Mouse (Mus musculus) hindbrain, embryonic 15.5 days (tissue): ENCODE measurements around the gene Smad3. TPM values are rescaled to one million over a fixed set of nuclear protein-coding genes. Genes with fewer than 3 reads are reported as not detected.

Experiments used
- ATAC-seq: fragments of 200-750 bp; cut with Nextera tagmentation; 2 replicates; pipeline ENCODE4 v1.8.0; 2017; ENCODE audit warnings: low read depth, moderate number of reproducible peaks, moderate TSS enrichment; ENCODE audit not compliant: low FRiP score
- H3K27ac ChIP-seq: fragments of 300-500 bp; sonication (generic); replicated peaks from 2 replicates; pipeline ENCODE4 v1.5.1; 2015; ENCODE audit warnings: mild to moderate bottlenecking, inconsistent platforms
- H3K27me3 ChIP-seq: fragments of 300-500 bp; sonication (generic); 2 replicates; pipeline ENCODE4 v1.6.1; 2015; ENCODE audit warnings: control low read depth, inconsistent platforms
- H3K36me3 ChIP-seq: fragments of 300-500 bp; sonication (generic); 2 replicates; pipeline ENCODE4 v1.6.1; 2015; ENCODE audit warnings: control low read depth, inconsistent platforms
- H3K4me1 ChIP-seq: fragments of 300-500 bp; sonication (generic); replicated peaks from 2 replicates; pipeline ENCODE4 v1.6.1; 2015; ENCODE audit warnings: control low read depth, inconsistent platforms
- H3K4me2 ChIP-seq: fragments of 300-500 bp; sonication (generic); 2 replicates; pipeline ENCODE4 v1.6.1; 2015; ENCODE audit warnings: moderate library complexity, mild to moderate bottlenecking, inconsistent platforms
- H3K4me3 ChIP-seq: fragments of 300-500 bp; sonication (generic); 2 replicates; pipeline ENCODE4 v1.5.1; 2015; ENCODE audit warnings: mild to moderate bottlenecking, inconsistent platforms
- H3K9ac ChIP-seq: fragments of 300-500 bp; sonication (generic); 2 replicates; pipeline ENCODE4 v1.6.1; 2015; ENCODE audit warnings: inconsistent platforms
- H3K9me3 ChIP-seq: fragments of 300-500 bp; sonication (generic); 2 replicates; pipeline ENCODE4 v1.6.1; 2016; ENCODE audit warnings: control low read depth, inconsistent platforms
- WGBS: fragments of 180-500 bp; shearing (Covaris S2); methylation state at CpG from one replicate; pipeline ENCODE4 v1.1.7; 2015; 5-methylcytosine and 5-hydroxymethylcytosine counted together
- polyA plus RNA-seq: library from polyadenylated mRNA; unstranded; fragments of >200 nt; fragmentation: Nextera tagmentation; extraction: Ambion mirVana; gene quantifications from 2 replicates; pipeline ENCODE4 v1.2.1, GENCODE M21; 2015

Gene Smad3
- 9.6 and 10.6 TPM in 2 replicates for polyA plus RNA-seq

DNA sequence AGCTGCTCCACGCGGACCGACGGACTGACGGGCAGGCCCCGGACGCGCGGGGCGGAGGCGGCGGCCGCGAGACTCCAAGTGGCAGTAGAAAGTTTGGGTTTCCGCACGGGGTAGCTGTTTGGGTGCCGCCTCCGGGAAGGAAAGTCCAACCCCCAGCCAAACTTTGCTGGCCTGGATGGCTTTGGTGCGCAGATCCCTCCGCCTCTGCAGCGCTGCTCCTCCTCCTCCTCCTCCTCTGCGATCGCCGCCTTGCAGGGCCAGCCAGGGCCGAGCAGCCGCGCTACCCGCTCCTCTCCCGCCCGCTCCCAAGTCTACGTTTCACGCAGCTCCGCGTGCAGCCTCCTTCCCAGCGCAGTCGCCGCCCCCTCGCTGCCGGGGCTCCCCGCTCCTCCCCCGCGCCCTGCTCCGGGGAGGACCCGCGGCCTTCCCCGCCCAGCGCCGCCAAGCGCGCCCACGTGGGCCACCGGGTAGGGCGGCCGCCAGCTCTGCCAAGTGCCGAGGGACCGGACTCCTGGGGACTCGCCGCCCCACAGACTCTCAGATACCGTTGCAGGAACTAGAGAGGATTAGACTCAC is at the start of gene Smad3:
Gene Smad3 (minus strand): TSS at position 130 of the 576 bp plus-strand sequence.
- under 1% methylated on average over 51 of the region's 59 CpGs for WGBS

DNA sequence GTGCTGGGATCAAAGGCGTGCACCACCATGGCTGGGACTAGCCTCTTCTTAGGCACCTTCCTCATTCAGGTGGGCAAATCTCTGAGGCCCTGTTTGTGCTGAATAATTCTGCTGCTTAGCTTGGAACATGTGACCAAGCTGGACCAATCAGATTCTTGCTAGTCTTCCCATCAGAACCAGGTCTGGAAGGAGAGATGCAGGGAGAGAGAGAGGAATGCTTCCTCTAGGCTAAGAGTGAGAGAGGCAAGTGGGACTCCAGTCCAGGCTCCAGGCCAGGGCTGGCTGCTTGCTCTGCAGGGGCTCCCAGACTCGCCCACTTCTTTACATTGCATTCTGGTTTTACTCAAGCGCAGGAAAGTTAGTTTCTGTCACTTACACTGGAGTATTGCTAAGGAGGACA is 47.1 kb upstream of the Smad3 start:
- Histone ChIP-seq H3K4me2 (no peak overlapping the region), H3K4me3 (no peak overlapping the region), H3K9me3 (no peaks in the 10 kb centered on the region), H3K27me3 (no peaks in the 10 kb centered on the region), H3K9ac (no peak overlapping the region), H3K27ac (no peak overlapping the region), H3K4me1 (peaks cover 11% of the 10 kb centered on the region; the same call in 1 of the 2 replicates), H3K36me3 (no peaks in the 10 kb centered on the region)
- WGBS: 53% methylated on average over 3 of the region's 3 CpGs
- ATAC-seq: no peak

More for the DNA sequence above, at the start of gene Smad3:
- Histone ChIP-seq H3K27me3 (0 out of 2 replicates have a peak, but pooled peaks cover 2% of the 10 kb centered on the region), H3K9me3 (no peaks in the 10 kb centered on the region), H3K4me2 (peak within 1 kb of the TSS; percentile 100), H3K36me3 (no peaks in the 10 kb centered on the region), H3K4me3 (peak within 1 kb of the TSS; percentile 73), H3K27ac (peak within 1 kb of the TSS; percentile 81), H3K9ac (peak within 1 kb of the TSS; percentile 64), H3K4me1 (peaks cover 58% of the 10 kb centered on the region)
- peak; percentile 92 for ATAC-seq

DNA sequence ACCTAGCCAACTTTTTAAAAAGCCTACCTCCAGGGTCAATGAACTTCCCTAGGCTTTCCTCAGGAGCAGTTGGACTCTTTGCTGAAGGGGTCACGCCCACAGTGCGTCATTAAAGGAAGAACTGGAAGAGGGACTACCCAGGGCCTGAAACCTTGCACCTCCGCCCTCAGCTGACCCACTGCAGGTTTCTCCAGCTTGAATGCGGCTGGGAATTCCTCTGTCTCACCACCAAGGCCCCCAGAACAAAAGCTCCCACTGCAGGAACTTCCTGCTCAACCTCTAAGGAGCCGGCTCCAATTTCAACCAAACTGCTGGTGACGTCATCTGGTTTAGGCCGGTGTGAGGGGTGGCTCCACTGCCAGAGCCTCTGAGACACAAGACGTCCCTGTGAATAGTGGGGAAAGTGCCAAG is 45.4 kb upstream of the Smad3 start:
- Histone ChIP-seq H3K4me3 (no peak overlapping the region), H3K9me3 (no peaks in the 10 kb centered on the region), H3K4me2 (no peak overlapping the region), H3K9ac (no peak overlapping the region), H3K27me3 (no peaks in the 10 kb centered on the region), H3K4me1 (peaks cover 11% of the 10 kb centered on the region; the same call in 1 of the 2 replicates), H3K27ac (no peak overlapping the region), H3K36me3 (no peaks in the 10 kb centered on the region)
- 7% methylated on average over 8 of the region's 8 CpGs for WGBS
- ATAC-seq: 0 out of 2 replicates have a peak, but pooled peaks have one; percentile 38

DNA sequence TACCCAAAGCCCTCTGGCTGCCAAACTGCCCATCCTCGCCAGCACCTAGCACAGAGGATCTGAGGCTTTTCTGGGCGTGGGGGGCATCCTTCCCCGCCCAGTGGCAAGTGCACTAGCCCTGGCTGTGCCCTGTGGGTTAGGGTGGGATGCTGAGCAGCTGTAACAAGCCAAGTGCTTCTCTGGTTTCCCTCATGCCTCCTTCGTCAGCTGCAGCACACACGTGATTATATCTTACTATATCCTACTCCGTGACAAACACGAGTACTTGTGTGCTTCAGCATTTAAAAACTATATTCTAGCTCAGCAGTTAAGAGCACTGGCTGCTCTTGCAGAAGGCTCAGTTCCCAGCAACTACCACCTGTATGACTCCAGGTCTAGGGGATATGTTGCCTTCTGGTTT is 44.7 kb upstream of the Smad3 start:
- no peaks in the 10 kb centered on the region for H3K36me3 ChIP-seq
- no peak overlapping the region for H3K4me3 ChIP-seq
- H3K4me1 ChIP-seq: peaks cover 11% of the 10 kb centered on the region; the same call in 1 of the 2 replicates
- H3K9me3 ChIP-seq: no peaks in the 10 kb centered on the region
- ATAC-seq: no peak
- no peak overlapping the region for H3K4me2 ChIP-seq
- WGBS: 81% methylated on average over 7 of the region's 7 CpGs
- H3K9ac ChIP-seq: no peak overlapping the region
- no peaks in the 10 kb centered on the region for H3K27me3 ChIP-seq
- no peak overlapping the region for H3K27ac ChIP-seq

DNA sequence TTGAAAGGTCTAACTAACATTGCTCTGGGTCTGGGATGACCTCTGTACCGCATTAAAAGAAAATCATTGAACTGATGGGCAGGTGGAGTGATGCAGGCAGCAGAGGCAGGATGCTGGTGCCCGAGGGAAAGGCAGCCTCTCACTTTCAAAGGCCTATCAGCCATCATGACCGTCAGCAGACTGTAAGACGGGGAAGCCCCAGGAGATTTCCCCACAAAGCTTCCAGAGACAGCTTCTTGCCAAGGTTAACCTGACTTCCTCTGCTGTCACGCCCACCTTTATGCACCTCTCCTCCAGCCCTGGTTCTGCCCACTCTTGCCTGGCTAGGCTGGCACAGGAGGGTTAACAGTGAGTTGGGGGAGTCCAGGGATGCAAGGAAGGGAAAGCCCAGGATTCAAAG is 44.3 kb upstream of the Smad3 start:
- Histone ChIP-seq H3K4me1 (peaks cover 11% of the 10 kb centered on the region; the same call in 1 of the 2 replicates), H3K9ac (no peak overlapping the region), H3K9me3 (no peaks in the 10 kb centered on the region), H3K27ac (no peak overlapping the region), H3K27me3 (no peaks in the 10 kb centered on the region), H3K4me3 (no peak overlapping the region), H3K4me2 (no peak overlapping the region), H3K36me3 (no peaks in the 10 kb centered on the region)
- 70% methylated on average over 5 of the region's 5 CpGs for WGBS
- no peak for ATAC-seq

DNA sequence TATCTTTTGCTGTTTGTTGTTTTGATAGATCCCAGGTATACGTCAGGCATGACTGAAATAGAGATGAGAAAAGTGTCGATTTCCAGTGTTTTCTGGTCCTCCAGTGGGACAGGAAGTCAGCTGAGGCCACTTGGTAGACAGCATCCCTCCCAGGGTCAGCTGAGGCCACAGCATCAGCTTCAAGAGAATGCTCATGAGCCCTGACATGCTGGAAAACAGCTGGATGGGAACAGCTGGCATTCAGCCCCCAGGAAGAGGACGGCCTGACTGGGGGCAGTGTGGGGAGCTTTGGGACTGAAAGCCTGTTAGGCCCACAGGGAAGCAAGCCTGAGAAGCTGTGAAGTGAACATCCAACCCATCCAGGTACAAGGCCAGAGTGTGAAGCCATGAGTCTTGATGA is 38.6 kb upstream of the Smad3 start:
- WGBS: 73% methylated on average over 3 of the region's 3 CpGs
- ATAC-seq: no peak

DNA sequence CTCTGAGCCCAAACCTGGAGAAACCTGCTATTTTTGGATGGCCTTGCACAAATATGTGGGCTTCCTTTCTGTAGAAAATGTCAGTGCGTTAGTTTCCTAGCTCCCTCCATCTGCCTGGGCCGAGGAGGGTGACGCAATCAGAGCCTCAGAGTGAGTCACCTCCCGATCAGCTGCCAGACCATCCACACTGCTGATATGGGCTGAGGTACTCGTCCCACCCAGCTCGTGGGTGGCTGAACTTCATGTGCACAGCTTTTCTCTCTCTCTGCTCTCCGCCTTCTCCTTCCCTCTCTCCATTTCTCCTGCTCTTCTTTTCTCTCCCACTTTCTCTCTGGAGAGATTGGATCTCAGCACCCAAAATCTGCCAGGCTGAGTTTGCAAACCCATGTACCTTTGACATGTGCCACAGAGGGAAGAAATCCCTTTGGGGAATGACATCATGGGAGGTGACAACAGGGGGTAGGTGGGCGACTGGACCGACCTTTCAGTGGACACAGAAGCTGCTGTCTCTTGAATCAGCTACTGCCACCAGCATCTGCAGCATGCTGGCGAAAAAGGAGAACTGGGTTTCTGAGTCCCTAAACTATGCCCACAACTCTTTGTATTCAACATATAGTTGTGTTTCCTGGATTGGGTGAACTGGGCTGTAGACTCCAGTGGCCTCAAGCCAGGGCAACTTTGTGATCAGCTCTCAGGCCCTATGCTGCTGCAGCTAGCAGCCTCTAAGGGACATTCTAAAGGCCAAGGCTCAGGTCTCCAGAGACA is 36.1 kb upstream of the Smad3 start:
- peaks cover 8% of the 10 kb centered on the region; the same call in 1 of the 2 replicates for H3K4me1 ChIP-seq
- no peak for ATAC-seq
- no peak overlapping the region for H3K4me3 ChIP-seq
- H3K9me3 ChIP-seq: no peaks in the 10 kb centered on the region
- H3K4me2 ChIP-seq: no peak overlapping the region
- H3K27ac ChIP-seq: no peak overlapping the region
- H3K9ac ChIP-seq: no peak overlapping the region
- WGBS: 87% methylated on average over 10 of the region's 10 CpGs
- H3K36me3 ChIP-seq: no peaks in the 10 kb centered on the region
- no peaks in the 10 kb centered on the region for H3K27me3 ChIP-seq

More for the DNA sequence above, 38.6 kb upstream of the Smad3 start:
- no peak overlapping the region for H3K9ac ChIP-seq
- H3K9me3 ChIP-seq: no peaks in the 10 kb centered on the region
- H3K4me3 ChIP-seq: no peak overlapping the region
- H3K27ac ChIP-seq: no peak overlapping the region
- peaks cover 4% of the 10 kb centered on the region; the same call in 1 of the 2 replicates for H3K4me1 ChIP-seq
- no peak overlapping the region for H3K4me2 ChIP-seq
- H3K36me3 ChIP-seq: no peaks in the 10 kb centered on the region
- no peaks in the 10 kb centered on the region for H3K27me3 ChIP-seq

DNA sequence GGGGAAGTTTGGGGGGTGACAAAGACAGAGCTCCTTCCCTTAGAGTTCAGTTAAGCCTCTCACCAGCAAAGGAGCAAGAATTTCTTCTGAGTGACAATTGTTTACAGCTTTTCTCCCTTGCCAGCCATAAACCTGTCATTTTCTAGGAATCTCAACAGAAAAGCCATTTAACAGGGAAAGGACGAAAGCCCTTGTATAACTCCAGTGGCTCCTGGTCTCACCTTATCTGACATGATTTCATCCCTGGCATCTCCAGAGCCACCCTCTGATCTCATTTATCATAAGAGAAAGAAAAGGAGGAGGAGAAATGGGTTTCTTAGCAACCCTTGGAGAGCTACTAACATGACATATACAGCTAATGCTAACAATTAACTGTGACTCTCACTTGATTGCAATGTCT is 33.9 kb upstream of the Smad3 start:
- H3K4me3 ChIP-seq: no peak overlapping the region
- peaks cover 8% of the 10 kb centered on the region; the same call in 1 of the 2 replicates for H3K4me1 ChIP-seq
- H3K27me3 ChIP-seq: no peaks in the 10 kb centered on the region
- 69% methylated on average over 1 of the region's 1 CpGs for WGBS
- H3K9me3 ChIP-seq: no peaks in the 10 kb centered on the region
- ATAC-seq: no peak
- H3K4me2 ChIP-seq: no peak overlapping the region
- no peaks in the 10 kb centered on the region for H3K36me3 ChIP-seq
- H3K27ac ChIP-seq: no peak overlapping the region
- H3K9ac ChIP-seq: no peak overlapping the region

DNA sequence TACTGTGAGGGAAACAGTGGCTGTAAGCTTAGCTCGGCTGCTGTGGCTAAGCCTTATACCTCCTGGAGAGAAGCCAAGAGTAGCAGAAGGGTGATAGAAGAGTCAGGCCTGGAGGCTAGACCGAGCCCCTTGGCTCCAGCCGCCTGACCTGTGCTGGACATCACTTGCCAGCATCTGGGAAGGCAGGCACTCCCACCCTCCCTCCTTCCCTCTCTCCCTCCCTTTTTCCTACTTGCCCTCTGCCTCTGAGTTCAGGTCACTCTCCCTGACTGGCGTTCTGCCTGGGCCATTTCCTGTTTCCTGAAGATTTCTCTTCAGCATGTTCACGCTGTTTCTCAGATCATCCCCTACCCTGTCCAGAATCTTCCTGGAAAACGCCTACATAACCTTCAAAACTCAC is 33.5 kb upstream of the Smad3 start:
- Histone ChIP-seq H3K4me2 (no peak overlapping the region), H3K27ac (no peak overlapping the region), H3K27me3 (no peaks in the 10 kb centered on the region), H3K36me3 (no peaks in the 10 kb centered on the region), H3K4me1 (peaks cover 8% of the 10 kb centered on the region; the same call in 1 of the 2 replicates), H3K4me3 (no peak overlapping the region), H3K9me3 (no peaks in the 10 kb centered on the region), H3K9ac (no peak overlapping the region)
- ATAC-seq: no peak
- 41% methylated on average over 6 of the region's 6 CpGs for WGBS

DNA sequence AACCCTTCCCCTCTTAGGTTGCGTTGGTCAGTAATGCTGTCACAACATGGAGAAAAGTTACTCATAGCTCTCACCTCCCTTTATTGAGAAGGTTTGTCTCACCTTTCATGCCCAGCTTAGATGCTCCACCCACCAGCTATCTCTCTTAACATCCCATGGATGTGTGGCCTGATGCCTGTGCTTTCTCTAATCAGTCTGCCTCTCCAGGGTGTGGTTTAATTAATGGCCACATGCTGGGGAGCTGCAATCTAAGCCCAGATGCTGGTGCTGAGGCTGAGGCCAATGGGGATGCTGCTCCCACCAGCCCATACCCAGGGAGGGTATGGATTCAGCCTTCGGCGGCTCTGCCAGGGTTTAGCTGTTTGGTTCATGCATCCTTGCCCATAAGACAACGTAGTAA is 32.4 kb upstream of the Smad3 start:
- Histone ChIP-seq H3K4me3 (no peak overlapping the region), H3K27ac (no peak overlapping the region), H3K9ac (no peak overlapping the region), H3K4me2 (no peak overlapping the region), H3K36me3 (no peaks in the 10 kb centered on the region), H3K4me1 (peaks cover 8% of the 10 kb centered on the region; the same call in 1 of the 2 replicates), H3K9me3 (no peaks in the 10 kb centered on the region), H3K27me3 (no peaks in the 10 kb centered on the region)
- no peak for ATAC-seq
- 84% methylated on average over 4 of the region's 4 CpGs for WGBS

DNA sequence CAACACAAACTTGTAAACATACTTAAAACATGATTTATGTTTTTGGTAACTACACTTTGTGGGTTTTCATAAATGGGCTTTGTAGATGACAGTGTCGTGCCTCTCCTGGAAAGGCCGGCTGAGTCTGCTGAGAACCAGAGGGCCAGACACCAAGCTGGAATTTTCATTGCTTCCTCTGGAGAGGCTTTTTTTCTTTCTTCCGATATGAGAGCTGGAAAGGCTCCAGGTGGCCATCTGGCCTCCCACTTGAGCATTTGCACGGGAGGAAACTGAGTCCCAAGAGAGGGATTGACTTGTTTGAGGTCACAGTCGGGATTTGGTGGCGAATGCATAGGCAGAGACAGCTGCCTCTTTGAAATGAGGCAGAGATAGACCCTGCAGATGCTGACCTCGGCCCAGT is 31.6 kb upstream of the Smad3 start:
- Histone ChIP-seq H3K4me1 (0 out of 2 replicates have a peak, but pooled peaks cover 5% of the 10 kb centered on the region), H3K27me3 (no peaks in the 10 kb centered on the region), H3K9ac (no peak overlapping the region), H3K36me3 (no peaks in the 10 kb centered on the region), H3K4me2 (no peak overlapping the region), H3K9me3 (no peaks in the 10 kb centered on the region), H3K27ac (no peak overlapping the region), H3K4me3 (no peak overlapping the region)
- no peak for ATAC-seq
- 59% methylated on average over 7 of the region's 7 CpGs for WGBS

DNA sequence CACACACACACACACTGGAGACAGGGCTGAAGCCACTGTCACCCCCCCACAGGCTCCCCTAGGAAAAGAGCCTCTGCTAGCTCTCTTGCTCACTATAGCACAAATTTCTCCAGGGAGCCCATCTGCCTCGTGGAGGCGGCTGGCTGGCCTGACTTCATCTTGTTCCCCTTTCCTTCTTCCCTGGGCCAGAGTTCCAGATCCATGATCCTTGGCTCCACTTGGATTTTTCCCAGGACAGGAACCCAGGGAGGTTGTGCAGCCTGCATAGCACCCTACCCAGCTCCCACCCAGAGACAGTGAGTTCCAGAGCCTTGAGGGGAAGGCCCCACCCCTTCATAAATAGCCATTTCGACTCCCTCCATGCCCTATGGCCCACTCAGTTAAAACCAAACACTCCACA is 29.8 kb upstream of the Smad3 start:
- Histone ChIP-seq H3K4me3 (no peak overlapping the region), H3K9ac (no peak overlapping the region), H3K4me1 (peaks cover 10% of the 10 kb centered on the region), H3K4me2 (no peak overlapping the region), H3K9me3 (no peaks in the 10 kb centered on the region), H3K27ac (no peak overlapping the region), H3K27me3 (no peaks in the 10 kb centered on the region), H3K36me3 (no peaks in the 10 kb centered on the region)
- WGBS: 36% methylated on average over 3 of the region's 3 CpGs
- ATAC-seq: no peak
